Mouse (Mus musculus) neural tube, embryonic 11.5 days (tissue): ENCODE measurements around the gene Lasp1. TPM values are rescaled to one million over a fixed set of nuclear protein-coding genes. Genes with fewer than 3 reads are reported as not detected.
A peak's percentile ranks its signal among the peaks of the same experiment; 100 is the strongest.

ENCODE experiments used
- ATAC-seq: fragments of 200-750 bp; cut with Nextera tagmentation; 2 replicates; pipeline ENCODE4 v1.8.0; 2017; ENCODE audit warnings: moderate number of reproducible peaks, mild to moderate bottlenecking, moderate TSS enrichment, moderate library complexity; ENCODE audit not compliant: insufficient read depth, low FRiP score, low TSS enrichment
- DNase-seq: peaks from one replicate; pipeline ENCODE4 v3.0.0-alpha.2; 2015; ENCODE audit warnings: low spot score
- H3K27ac ChIP-seq: fragments of 300-500 bp; sonication (generic); 2 replicates; pipeline ENCODE4 v1.5.1; 2014; ENCODE audit warnings: low read depth, mild to moderate bottlenecking, low read length
- H3K27me3 ChIP-seq: fragments of 300-500 bp; sonication (generic); 2 replicates; pipeline ENCODE4 v1.6.1; 2014; ENCODE audit warnings: mild to moderate bottlenecking, low read length, mixed read lengths; ENCODE audit not compliant: control insufficient read depth, insufficient read depth
- H3K36me3 ChIP-seq: fragments of 300-500 bp; sonication (generic); 2 replicates; pipeline ENCODE4 v1.6.1; 2014; ENCODE audit warnings: mild to moderate bottlenecking, low read length, moderate library complexity, mixed read lengths; ENCODE audit not compliant: control insufficient read depth, insufficient read depth
- H3K4me1 ChIP-seq: fragments of 300-500 bp; sonication (generic); 2 replicates; pipeline ENCODE4 v1.6.1; 2014; ENCODE audit warnings: low read length, mixed read lengths; ENCODE audit not compliant: control insufficient read depth, insufficient read depth
- H3K4me2 ChIP-seq: fragments of 300-500 bp; sonication (generic); 2 replicates; pipeline ENCODE4 v1.6.1; 2014; ENCODE audit warnings: low read depth, mild to moderate bottlenecking, moderate library complexity
- H3K4me3 ChIP-seq: fragments of 300-500 bp; sonication (generic); 2 replicates; pipeline ENCODE4 v1.5.1; 2014; ENCODE audit warnings: low read depth, low read length
- H3K9ac ChIP-seq: fragments of 300-500 bp; sonication (generic); 2 replicates; pipeline ENCODE4 v1.6.1; 2014; ENCODE audit warnings: mild to moderate bottlenecking, low read length
- H3K9me3 ChIP-seq: fragments of 300-500 bp; sonication (generic); 2 replicates; pipeline ENCODE4 v1.6.1; 2016; ENCODE audit warnings: low read length; ENCODE audit not compliant: control insufficient read depth
- WGBS: fragments of 180-500 bp; shearing (Covaris S2); extraction: QIAGEN DNeasy Blood & Tissue Kit; methylation state at CpG from one replicate; pipeline ENCODE4 v1.1.7; 2014; 5-methylcytosine and 5-hydroxymethylcytosine counted together
- polyA plus RNA-seq: library from polyadenylated mRNA; unstranded; fragments of >200 nt; fragmentation: Nextera tagmentation; extraction: Ambion mirVana; gene quantifications from 2 replicates; pipeline ENCODE4 v1.2.1, GENCODE M21; 2014

Gene Lasp1
- polyA plus RNA-seq = 68.8 and 73.1 TPM in 2 replicates

DNA sequence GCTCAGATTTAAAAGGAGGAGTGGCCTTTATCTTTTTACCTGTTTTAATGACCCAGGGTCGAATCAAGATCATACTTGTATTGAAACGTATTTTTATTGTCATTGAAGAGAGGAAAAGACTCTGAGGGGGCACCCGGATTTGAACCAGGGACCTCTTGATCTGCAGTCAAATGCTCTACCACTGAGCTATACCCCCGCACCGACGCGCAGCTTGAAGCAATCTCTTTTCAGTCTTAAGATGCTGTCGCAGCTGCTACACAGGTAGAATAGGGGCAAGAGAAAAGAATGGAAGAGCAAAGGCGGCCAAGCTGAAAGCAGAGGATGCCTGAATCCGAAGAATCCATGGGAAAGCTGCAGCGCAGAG is at the start of gene Lasp1:
Gene Lasp1 (plus strand): TSS at position 219 of the 364 bp plus-strand sequence.
- under 1% methylated on average over 11 of the region's 11 CpGs for WGBS
- Histone ChIP-seq H3K9ac (peak within 1 kb of the TSS; percentile 74), H3K4me3 (peak within 1 kb of the TSS; percentile 80), H3K27ac (peak within 1 kb of the TSS; percentile 79), H3K36me3 (no peaks in the 10 kb centered on the region), H3K4me1 (peaks cover 14% of the 10 kb centered on the region), H3K4me2 (peak within 1 kb of the TSS; percentile 67), H3K9me3 (no peaks in the 10 kb centered on the region), H3K27me3 (no peaks in the 10 kb centered on the region)
- ATAC-seq (peak; percentile 59), DNase-seq (peak; percentile 89)

- no peak overlapping the region for H3K27ac ChIP-seq
- H3K4me2 ChIP-seq = no peak overlapping the region
- H3K36me3 ChIP-seq = peaks cover 20% of the 10 kb centered on the region
- H3K9ac ChIP-seq = no peak overlapping the region
- ATAC-seq (no peak), DNase-seq (no peak)
- 91% methylated on average over 8 of the region's 8 CpGs for WGBS
- no peaks in the 10 kb centered on the region for H3K9me3 ChIP-seq
- no peaks in the 10 kb centered on the region for H3K27me3 ChIP-seq
- no peaks in the 10 kb centered on the region for H3K4me1 ChIP-seq
- H3K4me3 ChIP-seq = no peak overlapping the region
Measured at GRCm38 (mm10) chr11:97753277-97753676, 45.5 kb upstream of the Lasp1 start.

DNA sequence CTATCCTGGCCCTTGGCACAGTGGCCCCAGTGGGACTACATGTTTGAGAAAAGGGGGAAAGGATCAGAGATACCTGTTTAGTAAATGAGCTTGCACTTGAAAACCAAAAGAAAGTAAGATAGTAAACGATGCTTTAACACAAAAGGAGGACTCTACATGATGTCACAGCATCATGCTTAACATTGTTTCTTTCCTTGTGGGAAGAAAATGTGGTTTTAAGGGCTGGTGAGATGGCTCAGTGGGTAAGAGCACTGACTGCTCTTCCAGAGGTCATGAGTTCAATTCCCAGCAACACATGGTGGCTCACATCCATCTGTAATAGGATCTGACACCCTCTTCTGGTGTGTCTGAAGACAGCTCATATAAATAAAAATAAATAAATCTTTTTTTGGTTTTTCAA is 40.7 kb upstream of the Lasp1 start:
- Histone ChIP-seq H3K9me3 (no peaks in the 10 kb centered on the region), H3K27ac (no peak overlapping the region), H3K27me3 (no peaks in the 10 kb centered on the region), H3K4me3 (no peak overlapping the region), H3K4me2 (no peak overlapping the region), H3K36me3 (peaks cover 14% of the 10 kb centered on the region), H3K4me1 (no peaks in the 10 kb centered on the region), H3K9ac (no peak overlapping the region)
- 87% methylated on average over 1 of the region's 1 CpGs for WGBS
- no peak for ATAC-seq
- DNase-seq = no peak

GRCm38 (mm10) chr11:97758942-97759341 is 39.9 kb upstream of the Lasp1 start:
- no peak overlapping the region for H3K4me2 ChIP-seq
- no peak overlapping the region for H3K4me3 ChIP-seq
- H3K4me1 ChIP-seq = no peaks in the 10 kb centered on the region
- WGBS = 88% methylated on average over 6 of the region's 6 CpGs
- ATAC-seq = no peak
- H3K27me3 ChIP-seq = no peaks in the 10 kb centered on the region
- H3K27ac ChIP-seq = no peak overlapping the region
- no peak for DNase-seq
- peaks cover 12% of the 10 kb centered on the region for H3K36me3 ChIP-seq
- H3K9ac ChIP-seq = no peak overlapping the region; the same call in 1 of the 2 replicates
- H3K9me3 ChIP-seq = no peaks in the 10 kb centered on the region

DNA sequence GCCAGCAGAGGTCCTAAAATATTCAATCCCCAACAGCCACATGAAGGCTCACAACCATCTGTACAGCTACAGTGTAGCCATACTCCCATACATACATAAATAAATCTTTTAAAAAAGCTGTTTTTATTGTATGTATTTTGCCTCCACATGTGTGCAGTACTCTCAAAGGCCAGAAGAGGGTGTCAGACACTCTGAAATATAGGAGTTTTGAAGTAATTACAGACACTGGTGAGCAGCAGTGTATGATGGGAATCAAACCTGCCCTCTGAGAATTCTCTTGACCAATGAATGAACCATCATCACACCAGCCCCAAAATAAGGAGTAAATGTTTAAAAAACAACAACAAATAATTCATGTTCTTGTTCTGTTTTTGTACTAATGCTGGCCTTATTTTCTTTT is 37.2 kb upstream of the Lasp1 start:
- Histone ChIP-seq H3K36me3 (peaks cover 10% of the 10 kb centered on the region), H3K9me3 (no peaks in the 10 kb centered on the region), H3K27me3 (no peaks in the 10 kb centered on the region), H3K4me3 (no peak overlapping the region), H3K27ac (no peak overlapping the region), H3K4me2 (no peak overlapping the region), H3K9ac (no peak overlapping the region), H3K4me1 (peaks cover 8% of the 10 kb centered on the region; the same call in 1 of the 2 replicates)
- ATAC-seq (no peak), DNase-seq (no peak)

GRCm38 (mm10) chr11:97766154-97766881 is 32.5 kb upstream of the Lasp1 start, which contains the start of gene Cwc25:
Gene Cwc25 (minus strand): TSS chr11:97766556.
- Histone ChIP-seq H3K9me3 (no peaks in the 10 kb centered on the region), H3K27ac (peak within 1 kb of the TSS; percentile 72), H3K27me3 (no peaks in the 10 kb centered on the region), H3K4me3 (peak within 1 kb of the TSS; percentile 85), H3K36me3 (peaks cover 8% of the 10 kb centered on the region), H3K9ac (peak within 1 kb of the TSS; percentile 80), H3K4me2 (peak within 1 kb of the TSS; percentile 74), H3K4me1 (peaks cover 8% of the 10 kb centered on the region; the same call in 1 of the 2 replicates)
- ATAC-seq (peak; percentile 75), DNase-seq (peak; percentile 97)
- 1% methylated on average over 38 of the region's 38 CpGs for WGBS

GRCm38 (mm10) chr11:97769704-97770103 is 29.1 kb upstream of the Lasp1 start:
- no peak for DNase-seq
- WGBS = 36% methylated on average over 2 of the region's 2 CpGs
- Histone ChIP-seq H3K27ac (no peak overlapping the region), H3K4me1 (peaks cover 8% of the 10 kb centered on the region; the same call in 1 of the 2 replicates), H3K4me2 (no peak overlapping the region), H3K9ac (no peak overlapping the region), H3K27me3 (no peaks in the 10 kb centered on the region), H3K36me3 (no peaks in the 10 kb centered on the region), H3K9me3 (no peaks in the 10 kb centered on the region), H3K4me3 (no peak overlapping the region)
- no peak for ATAC-seq

DNA sequence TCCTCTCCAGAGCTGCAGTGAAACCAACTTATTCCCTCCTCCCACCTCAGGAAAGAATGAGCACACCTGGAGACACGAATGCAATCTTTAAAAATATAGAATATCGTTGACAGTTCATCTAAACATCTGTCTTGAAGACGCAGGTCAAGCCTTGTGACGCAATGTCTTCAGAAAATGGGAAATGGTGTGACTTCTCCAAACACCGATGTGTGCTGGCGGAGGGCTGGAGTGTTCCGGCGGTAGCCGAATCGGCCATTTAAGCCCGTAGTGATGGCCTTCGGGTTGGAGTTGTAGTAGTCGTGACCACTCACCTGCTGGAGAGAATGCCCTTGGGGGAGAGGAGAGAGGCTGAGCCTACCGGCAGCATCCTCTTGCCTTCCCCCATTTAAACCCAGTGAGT is 27.4 kb upstream of the Lasp1 start:
- Histone ChIP-seq H3K27ac (no peak overlapping the region), H3K36me3 (no peaks in the 10 kb centered on the region), H3K4me3 (no peak overlapping the region), H3K4me2 (no peak overlapping the region), H3K27me3 (no peaks in the 10 kb centered on the region), H3K9ac (no peak overlapping the region), H3K4me1 (peaks cover 3% of the 10 kb centered on the region; the same call in 1 of the 2 replicates), H3K9me3 (no peaks in the 10 kb centered on the region)
- ATAC-seq (no peak), DNase-seq (no peak)
- WGBS = 85% methylated on average over 14 of the region's 14 CpGs

GRCm38 (mm10) chr11:97775186-97775585 is 23.6 kb upstream of the Lasp1 start:
- 74% methylated on average over 13 of the region's 13 CpGs for WGBS
- H3K4me1 ChIP-seq = peaks cover 5% of the 10 kb centered on the region
- H3K36me3 ChIP-seq = peaks cover 26% of the 10 kb centered on the region
- no peak overlapping the region for H3K4me3 ChIP-seq
- H3K9me3 ChIP-seq = no peaks in the 10 kb centered on the region
- no peak overlapping the region for H3K9ac ChIP-seq
- no peak overlapping the region for H3K27ac ChIP-seq
- H3K27me3 ChIP-seq = no peaks in the 10 kb centered on the region
- no peak overlapping the region for H3K4me2 ChIP-seq
- DNase-seq = no peak
- ATAC-seq = no peak
